Mouse (Mus musculus): ENCODE data around the gene Lrrc8d. TPM values are rescaled to one million over a fixed set of nuclear protein-coding genes. Genes with fewer than 3 reads are reported as not detected.

Gene Lrrc8d
- total and polyA plus RNA-seq, 3 experiments, result 11.4 to 258 (median 21.9) TPM

GRCm38 (mm10) chr5:105730193-105730831 lies 30.5 kb downstream of the Lrrc8d start:
- peaks cover 11 to 30% of the 10 kb centered on the region in 2 experiments for H3K4me1 ChIP-seq (ENCODE audit: control insufficient read depth in 1 of 2, insufficient read depth in 2 of 2, low read length in 2 of 2)
- TF ChIP-seq TBP (IDR thresholded peaks at IDR 0.05; ENCODE audit: low read depth, low read length) (no peak), ZNF384 (IDR thresholded peaks at IDR 0.05; ENCODE audit: low read depth, low read length) (no peak), MAFK (IDR thresholded peaks at IDR 0.05; ENCODE audit: borderline replicate concordance, low read depth, low read length) (no peak), MAZ (IDR thresholded peaks at IDR 0.05; ENCODE audit: low read depth, low read length) (no peak), SMC3 (IDR thresholded peaks at IDR 0.05; ENCODE audit: low read depth, low read length) (no peak), USF2 (IDR thresholded peaks at IDR 0.05; ENCODE audit: borderline replicate concordance in 1 of 2, insufficient read depth in 1 of 2, low read depth in 1 of 2, low read length in 2 of 2) (no peak), RAD21 (IDR thresholded peaks at IDR 0.05; ENCODE audit: low read depth, low read length) (no peak), GATA1 (IDR thresholded peaks at IDR 0.05; ENCODE audit: low read depth, low read length) (no peak), CHD1 (IDR thresholded peaks at IDR 0.05; ENCODE audit: low read depth, low read length) (no peak), ZMIZ1 (IDR thresholded peaks at IDR 0.05; ENCODE audit: low read depth, low read length) (no peak), HCFC1 (IDR thresholded peaks at IDR 0.05; ENCODE audit: low read depth, low read length) (no peak), USF1 (IDR thresholded peaks at IDR 0.05; ENCODE audit: low read depth, low read length) (no peak), MYB (IDR thresholded peaks at IDR 0.05; ENCODE audit: low read depth, low read length) (no peak), TAL1 (IDR thresholded peaks at IDR 0.05; ENCODE audit: low read length) (no peak), CHD2 (IDR thresholded peaks at IDR 0.05; ENCODE audit: low read length) (no peak), ELF1 (IDR thresholded peaks at IDR 0.05; ENCODE audit: low read depth, low read length) (no peak), TCF12 (IDR thresholded peaks at IDR 0.05; ENCODE audit: low read depth, low read length) (no peak)
- H3K27me3 ChIP-seq (ENCODE audit: control insufficient read depth in 1 of 2, insufficient read depth in 2 of 2, low read length in 2 of 2), result no peaks in the 10 kb centered on the region

GRCm38 (mm10) chr5:105731173-105731626 lies 31.4 kb downstream of the Lrrc8d start:
- Histone ChIP-seq H3K27ac (ENCODE audit: control insufficient read depth, low read depth, low read length) (peak overlapping the region; percentile 79), H3K9ac (ENCODE audit: control insufficient read depth, low read depth, low read length, poor library complexity, severe bottlenecking) (peak overlapping the region; percentile 86), H3K9me3 (replicated peaks; ENCODE audit: insufficient read depth, low read length) (no peaks in the 10 kb centered on the region), H3K27me3 (ENCODE audit: control insufficient read depth in 1 of 2, insufficient read depth in 2 of 2, low read length in 2 of 2) (no peaks in the 10 kb centered on the region), H3K36me3 (ENCODE audit: control insufficient read depth in 1 of 2, insufficient read depth in 2 of 2, low read length in 2 of 2) (peaks cover 0 to 32% of the 10 kb centered on the region in 2 experiments; a peak in 2 of 4 replicates), H3K4me3 (ENCODE audit: control insufficient read depth in 1 of 2, insufficient read depth in 1 of 2, low read depth in 2 of 2, low read length in 2 of 2) (peak overlapping the region; percentile 69 to 70), H3K79me2 (ENCODE audit: control insufficient read depth, insufficient read depth, low read length, poor library complexity) (peaks cover 39% of the 10 kb centered on the region), H3K4me1 (ENCODE audit: control insufficient read depth in 1 of 2, insufficient read depth in 2 of 2, low read length in 2 of 2) (peaks cover 11 to 30% of the 10 kb centered on the region in 2 experiments)
- peak; percentile 89 for DNase-seq (ENCODE audit: low read depth, low spot score)
- 0 out of 2 replicates have a peak, but pooled peaks have one; percentile 25 for TF ChIP-seq NELFE (IDR thresholded peaks at IDR 0.05; ENCODE audit: low read depth, low read length)
- peak; percentile 61; the same call in 1 of the 2 replicates for TF ChIP-seq ETS1 (IDR thresholded peaks at IDR 0.05; ENCODE audit: low read depth, low read length)
- no peak for TF ChIP-seq JUND (IDR thresholded peaks at IDR 0.05; ENCODE audit: low read depth, low read length)
- no peak for TF ChIP-seq NRF1 (IDR thresholded peaks at IDR 0.05; ENCODE audit: insufficient read depth, low read depth, low read length, poor library complexity, severe bottlenecking)
- peak; percentile 52; the same call in 1 of the 2 replicates for TF ChIP-seq BHLHE40 (IDR thresholded peaks at IDR 0.05; ENCODE audit: borderline replicate concordance, low read depth, low read length)
- peak; percentile 88 for TF ChIP-seq MAX (IDR thresholded peaks at IDR 0.05; ENCODE audit: low read length)
- TF ChIP-seq UBTF (IDR thresholded peaks at IDR 0.05; ENCODE audit: borderline replicate concordance, insufficient read depth, low read depth, low read length), result no peak
- peak; percentile 83 for TF ChIP-seq ZNF384 (IDR thresholded peaks at IDR 0.05; ENCODE audit: low read depth, low read length)
- TF ChIP-seq MAFK (IDR thresholded peaks at IDR 0.05; ENCODE audit: borderline replicate concordance, low read depth, low read length), result peak; percentile 87
- no peak for TF ChIP-seq POLR2AphosphoS5 (IDR thresholded peaks at IDR 0.05; ENCODE audit: borderline replicate concordance, low read depth, low read length)
- peak; percentile 89 for TF ChIP-seq MYC (IDR thresholded peaks at IDR 0.05; ENCODE audit: low read depth, low read length)
- TF ChIP-seq MXI1 (IDR thresholded peaks at IDR 0.05; ENCODE audit: low read depth, low read length), result peak; percentile 94
- peak in 1 of 2 experiments; percentile 59; a peak in 2 of 4 replicates for TF ChIP-seq POLR2A (IDR thresholded peaks at IDR 0.05; ENCODE audit: control insufficient read depth in 1 of 2, insufficient read depth in 1 of 2, low read depth in 1 of 2, low read length in 2 of 2, poor library complexity in 1 of 2)
- TF ChIP-seq ZC3H11A (IDR thresholded peaks at IDR 0.05; ENCODE audit: low read depth, low read length), result no peak
- 0 out of 2 replicates have a peak, but pooled peaks have one; percentile 49 for TF ChIP-seq MAZ (IDR thresholded peaks at IDR 0.05; ENCODE audit: low read depth, low read length)
- peak; percentile 74; the same call in 1 of the 2 replicates for TF ChIP-seq SIN3A (IDR thresholded peaks at IDR 0.05; ENCODE audit: low read length)

More at GRCm38 (mm10) chr5:105730193-105730831, 30.5 kb downstream of the Lrrc8d start:
- Histone ChIP-seq H3K79me2 (ENCODE audit: control insufficient read depth, insufficient read depth, low read length, poor library complexity) (peaks cover 35% of the 10 kb centered on the region), H3K27ac (ENCODE audit: control insufficient read depth, low read depth, low read length) (peak overlapping the region; percentile 79), H3K9me3 (replicated peaks; ENCODE audit: insufficient read depth, low read length) (no peaks in the 10 kb centered on the region), H3K4me3 (ENCODE audit: control insufficient read depth in 1 of 2, insufficient read depth in 1 of 2, low read depth in 2 of 2, low read length in 2 of 2) (no peak overlapping the region), H3K36me3 (ENCODE audit: control insufficient read depth in 1 of 2, insufficient read depth in 2 of 2, low read length in 2 of 2) (peaks cover 0 to 30% of the 10 kb centered on the region in 2 experiments; a peak in 2 of 4 replicates), H3K9ac (ENCODE audit: control insufficient read depth, low read depth, low read length, poor library complexity, severe bottlenecking) (peak overlapping the region; percentile 86)
- DNase-seq (ENCODE audit: low read depth, low spot score), result no peak

All from MEL (cell line).